Mouse (Mus musculus): ENCODE measurements around the gene Rxfp1. TPM values are rescaled to one million over a fixed set of nuclear protein-coding genes. Genes with fewer than 3 reads are reported as not detected.

Gene Rxfp1
- polyA plus RNA-seq, 1 experiment from 2014 or later = 11.3 TPM

- WGBS = 1% methylated on average over 9 of the region's 9 CpGs
- Histone ChIP-seq H3K36me3 (ENCODE audit: control insufficient read depth, insufficient read depth, low read length) (peaks cover 21% of the 10 kb centered on the region), H3K27me3 (ENCODE audit: control insufficient read depth, insufficient read depth, low read length) (no peaks in the 10 kb centered on the region), H3K4me2 (ENCODE audit: low read length) (peak overlapping the region; percentile 90), H3K9me3 (ENCODE audit: control insufficient read depth, low read length) (no peaks in the 10 kb centered on the region), H3K4me1 (ENCODE audit: control insufficient read depth in 2 of 2, insufficient read depth in 2 of 2, low read length in 2 of 2) (peaks cover 0 to 6% of the 10 kb centered on the region in 2 experiments; a peak in 1 of 4 replicates), H3K4me3 (ENCODE audit: control insufficient read depth in 1 of 2, insufficient read depth in 1 of 2, low read depth in 1 of 2, low read length in 2 of 2) (peak overlapping the region; percentile 78 to 86), H3K27ac (replicated peaks in 1 of 2; ENCODE audit: control insufficient read depth in 1 of 2, insufficient read depth in 1 of 2, low read depth in 2 of 2, low read length in 2 of 2) (peak overlapping the region; percentile 87 to 93), H3K9ac (ENCODE audit: low read length) (peak overlapping the region; percentile 89)
- ATAC-seq (ENCODE audit: insufficient number of reproducible peaks, insufficient read depth, low FRiP score, low read depth) = no peak; the same call in 1 of the 2 replicates
These were observed 109.5 kb downstream of the Rxfp1 start for GRCm38 (mm10) chr3:79628182-79628560.

- 16% methylated on average over 10 of the region's 10 CpGs for WGBS
- ATAC-seq (ENCODE audit: insufficient number of reproducible peaks, insufficient read depth, low FRiP score, low read depth) = no peak
- H3K27me3 ChIP-seq (ENCODE audit: control insufficient read depth, insufficient read depth, low read length) = no peaks in the 10 kb centered on the region
- H3K9ac ChIP-seq (ENCODE audit: low read length) = peak overlapping the region; percentile 89
- H3K4me1 ChIP-seq (ENCODE audit: control insufficient read depth in 2 of 2, insufficient read depth in 2 of 2, low read length in 2 of 2) = peaks cover 0 to 6% of the 10 kb centered on the region in 2 experiments; a peak in 1 of 4 replicates
- H3K27ac ChIP-seq (replicated peaks in 1 of 2; ENCODE audit: control insufficient read depth in 1 of 2, insufficient read depth in 1 of 2, low read depth in 2 of 2, low read length in 2 of 2) = peak overlapping the region in 1 of 2 experiments; percentile 93; a peak in 3 of 4 replicates
- H3K4me3 ChIP-seq (ENCODE audit: control insufficient read depth in 1 of 2, insufficient read depth in 1 of 2, low read depth in 1 of 2, low read length in 2 of 2) = peak overlapping the region; percentile 78 to 86
- H3K36me3 ChIP-seq (ENCODE audit: control insufficient read depth, insufficient read depth, low read length) = peaks cover 22% of the 10 kb centered on the region
- no peaks in the 10 kb centered on the region for H3K9me3 ChIP-seq (ENCODE audit: control insufficient read depth, low read length)
- H3K4me2 ChIP-seq (ENCODE audit: low read length) = peak overlapping the region; percentile 90
These were observed 110.0 kb downstream of the Rxfp1 start for GRCm38 (mm10) chr3:79627484-79628181.

GRCm38 (mm10) chr3:79609886-79610285, 127.8 kb downstream of the Rxfp1 start:
- Histone ChIP-seq H3K4me1 (ENCODE audit: control insufficient read depth in 2 of 2, insufficient read depth in 2 of 2, low read length in 2 of 2) (no peaks in the 10 kb centered on the region), H3K36me3 (ENCODE audit: control insufficient read depth, insufficient read depth, low read length) (peaks cover 83% of the 10 kb centered on the region), H3K27ac (replicated peaks in 1 of 2; ENCODE audit: control insufficient read depth in 1 of 2, insufficient read depth in 1 of 2, low read depth in 2 of 2, low read length in 2 of 2) (no peak overlapping the region), H3K4me2 (ENCODE audit: low read length) (no peak overlapping the region), H3K9ac (ENCODE audit: low read length) (no peak overlapping the region), H3K4me3 (ENCODE audit: control insufficient read depth in 1 of 2, insufficient read depth in 1 of 2, low read depth in 1 of 2, low read length in 2 of 2) (no peak overlapping the region), H3K27me3 (ENCODE audit: control insufficient read depth, insufficient read depth, low read length) (no peaks in the 10 kb centered on the region), H3K9me3 (ENCODE audit: control insufficient read depth, low read length) (0 out of 2 replicates have a peak, but pooled peaks cover 3% of the 10 kb centered on the region)
- ATAC-seq (ENCODE audit: insufficient number of reproducible peaks, insufficient read depth, low FRiP score, low read depth) = no peak
- WGBS = 98% methylated on average over 2 of the region's 2 CpGs

- no peak for ATAC-seq (ENCODE audit: insufficient number of reproducible peaks, insufficient read depth, low FRiP score, low read depth)
- H3K4me1 ChIP-seq (ENCODE audit: control insufficient read depth in 2 of 2, insufficient read depth in 2 of 2, low read length in 2 of 2) = peaks cover 0 to 10% of the 10 kb centered on the region in 2 experiments; a peak in 2 of 4 replicates
- H3K9me3 ChIP-seq (ENCODE audit: control insufficient read depth, low read length) = no peaks in the 10 kb centered on the region
- no peak overlapping the region for H3K9ac ChIP-seq (ENCODE audit: low read length)
- H3K27ac ChIP-seq (replicated peaks in 1 of 2; ENCODE audit: control insufficient read depth in 1 of 2, insufficient read depth in 1 of 2, low read depth in 2 of 2, low read length in 2 of 2) = no peak overlapping the region
- H3K4me3 ChIP-seq (ENCODE audit: control insufficient read depth in 1 of 2, insufficient read depth in 1 of 2, low read depth in 1 of 2, low read length in 2 of 2) = no peak overlapping the region
- WGBS = 50% methylated on average over 7 of the region's 7 CpGs
- peaks cover 70% of the 10 kb centered on the region for H3K36me3 ChIP-seq (ENCODE audit: control insufficient read depth, insufficient read depth, low read length)
- no peaks in the 10 kb centered on the region for H3K27me3 ChIP-seq (ENCODE audit: control insufficient read depth, insufficient read depth, low read length)
- H3K4me2 ChIP-seq (ENCODE audit: low read length) = no peak overlapping the region
These were observed 142.2 kb downstream of the Rxfp1 start for GRCm38 (mm10) chr3:79595468-79595867.

- Histone ChIP-seq H3K27me3 (ENCODE audit: control insufficient read depth, insufficient read depth, low read length) (no peaks in the 10 kb centered on the region), H3K36me3 (ENCODE audit: control insufficient read depth, insufficient read depth, low read length) (peaks cover 37% of the 10 kb centered on the region), H3K27ac (replicated peaks in 1 of 2; ENCODE audit: control insufficient read depth in 1 of 2, insufficient read depth in 1 of 2, low read depth in 2 of 2, low read length in 2 of 2) (peak overlapping the region; percentile 69 to 83), H3K4me2 (ENCODE audit: low read length) (peak overlapping the region; percentile 79), H3K4me1 (ENCODE audit: control insufficient read depth in 2 of 2, insufficient read depth in 2 of 2, low read length in 2 of 2) (peaks cover 0 to 10% of the 10 kb centered on the region in 2 experiments; a peak in 2 of 4 replicates), H3K9ac (ENCODE audit: low read length) (peak overlapping the region; percentile 95), H3K4me3 (ENCODE audit: control insufficient read depth in 1 of 2, insufficient read depth in 1 of 2, low read depth in 1 of 2, low read length in 2 of 2) (peak overlapping the region; percentile 82 to 90), H3K9me3 (ENCODE audit: control insufficient read depth, low read length) (no peaks in the 10 kb centered on the region)
- ATAC-seq (ENCODE audit: insufficient number of reproducible peaks, insufficient read depth, low FRiP score, low read depth) = 0 out of 2 replicates have a peak, but pooled peaks have one; percentile 7
- 4% methylated on average over 15 of the region's 15 CpGs for WGBS
These were observed 145.7 kb downstream of the Rxfp1 start for GRCm38 (mm10) chr3:79591793-79592471.

Other genes starting within 250 kb of the Rxfp1 start
- 4.3 and 4.5 TPM in 2 replicates for gene Fnip2, start 170.1 kb downstream of the Rxfp1 start, polyA plus RNA-seq (2014; fragmentation: Nextera tagmentation; extraction: Ambion mirVana)
- gene Ppid, start 146.5 kb downstream of the Rxfp1 start, polyA plus RNA-seq (2014; fragmentation: Nextera tagmentation; extraction: Ambion mirVana) = 95.6 and 95.7 TPM in 2 replicates
- 25.1 and 26.1 TPM in 2 replicates for gene 4930579G24Rik, start 108.8 kb downstream of the Rxfp1 start, polyA plus RNA-seq (2014; fragmentation: Nextera tagmentation; extraction: Ambion mirVana)
- gene Etfdh, start 108.4 kb downstream of the Rxfp1 start, polyA plus RNA-seq (2014; fragmentation: Nextera tagmentation; extraction: Ambion mirVana) = 189 and 203 TPM in 2 replicates
- 12.4 and 16.2 TPM in 2 replicates for gene Tmem144, start 114.9 kb upstream of the Rxfp1 start, polyA plus RNA-seq (2014; fragmentation: Nextera tagmentation; extraction: Ambion mirVana)
- gene Fam198b, start 146.7 kb upstream of the Rxfp1 start, polyA plus RNA-seq (2014; fragmentation: Nextera tagmentation; extraction: Ambion mirVana) = 46.9 and 60.9 TPM in 2 replicates